Mouse (Mus musculus): ENCODE results near the gene Ptprj. TPM values are rescaled to one million over a fixed set of nuclear protein-coding genes. Genes with fewer than 3 reads are reported as not detected.

Gene Ptprj
- polyA plus RNA-seq, 1 experiment = 8.7 TPM

GRCm38 (mm10) chr2:90611959-90612571 is 31.6 kb upstream of the Ptprj start:
- Histone ChIP-seq H3K4me3 (replicated peaks) (peak overlapping the region; percentile 77), H3K9me3 (no peaks in the 10 kb centered on the region), H3K4me1 (peaks cover 28% of the 10 kb centered on the region), H3K27me3 (replicated peaks) (no peaks in the 10 kb centered on the region), H3K36me3 (replicated peaks; ENCODE audit: low read length) (no peaks in the 10 kb centered on the region)
- TF ChIP-seq FLI1 (IDR thresholded peaks at IDR 0.05; ENCODE audit: low read length) (no peak), GATA1 (IDR thresholded peaks at IDR 0.05; ENCODE audit: borderline replicate concordance, low read length) (no peak)

GRCm38 (mm10) chr2:90601056-90601455 is 20.6 kb upstream of the Ptprj start:
- Histone ChIP-seq H3K36me3 (replicated peaks; ENCODE audit: low read length) (no peaks in the 10 kb centered on the region), H3K9me3 (peaks cover 6% of the 10 kb centered on the region; the same call in 1 of the 2 replicates), H3K4me1 (peaks cover 18% of the 10 kb centered on the region), H3K4me3 (replicated peaks) (no peak overlapping the region), H3K27me3 (replicated peaks) (no peaks in the 10 kb centered on the region)
- TF ChIP-seq GATA1 (IDR thresholded peaks at IDR 0.05; ENCODE audit: borderline replicate concordance, low read length) (no peak), FLI1 (IDR thresholded peaks at IDR 0.05; ENCODE audit: low read length) (no peak)

- Histone ChIP-seq H3K9me3 (peaks cover 13% of the 10 kb centered on the region), H3K27me3 (replicated peaks) (no peaks in the 10 kb centered on the region), H3K4me1 (peaks cover 33% of the 10 kb centered on the region), H3K36me3 (replicated peaks; ENCODE audit: low read length) (peaks cover 8% of the 10 kb centered on the region), H3K4me3 (replicated peaks) (no peak overlapping the region)
- TF ChIP-seq FLI1 (IDR thresholded peaks at IDR 0.05; ENCODE audit: low read length) (no peak), GATA1 (IDR thresholded peaks at IDR 0.05; ENCODE audit: borderline replicate concordance, low read length) (no peak)
Observed at GRCm38 (mm10) chr2:90588141-90588540, 7.7 kb upstream of the Ptprj start.

- peaks cover 55% of the 10 kb centered on the region for H3K4me1 ChIP-seq
- no peak for TF ChIP-seq FLI1 (IDR thresholded peaks at IDR 0.05; ENCODE audit: low read length)
- TF ChIP-seq GATA1 (IDR thresholded peaks at IDR 0.05; ENCODE audit: borderline replicate concordance, low read length) = no peak
- no peak overlapping the region for H3K4me3 ChIP-seq (replicated peaks)
- no peaks in the 10 kb centered on the region for H3K27me3 ChIP-seq (replicated peaks)
- peaks cover 8% of the 10 kb centered on the region for H3K36me3 ChIP-seq (replicated peaks; ENCODE audit: low read length)
- peaks cover 12% of the 10 kb centered on the region for H3K9me3 ChIP-seq
Observed at GRCm38 (mm10) chr2:90584506-90584905, 4.1 kb upstream of the Ptprj start.

GRCm38 (mm10) chr2:90583628-90584131 is 3.2 kb upstream of the Ptprj start:
- TF ChIP-seq FLI1 (IDR thresholded peaks at IDR 0.05; ENCODE audit: low read length) (no peak), GATA1 (IDR thresholded peaks at IDR 0.05; ENCODE audit: borderline replicate concordance, low read length) (no peak)
- Histone ChIP-seq H3K4me3 (replicated peaks) (no peak overlapping the region), H3K36me3 (replicated peaks; ENCODE audit: low read length) (peaks cover 8% of the 10 kb centered on the region), H3K27me3 (replicated peaks) (no peaks in the 10 kb centered on the region), H3K9me3 (peaks cover 12% of the 10 kb centered on the region), H3K4me1 (peaks cover 54% of the 10 kb centered on the region)

GRCm38 (mm10) chr2:90582814-90583213 is 2.4 kb upstream of the Ptprj start:
- H3K9me3 ChIP-seq = peaks cover 12% of the 10 kb centered on the region
- TF ChIP-seq GATA1 (IDR thresholded peaks at IDR 0.05; ENCODE audit: borderline replicate concordance, low read length) = no peak
- no peak for TF ChIP-seq FLI1 (IDR thresholded peaks at IDR 0.05; ENCODE audit: low read length)
- no peaks in the 10 kb centered on the region for H3K27me3 ChIP-seq (replicated peaks)
- peaks cover 8% of the 10 kb centered on the region for H3K36me3 ChIP-seq (replicated peaks; ENCODE audit: low read length)
- H3K4me1 ChIP-seq = peaks cover 50% of the 10 kb centered on the region
- peak overlapping the region; percentile 57 for H3K4me3 ChIP-seq (replicated peaks)

GRCm38 (mm10) chr2:90582311-90582710 is 1.9 kb upstream of the Ptprj start:
- Histone ChIP-seq H3K4me3 (replicated peaks) (no peak overlapping the region), H3K36me3 (replicated peaks; ENCODE audit: low read length) (peaks cover 11% of the 10 kb centered on the region), H3K4me1 (peaks cover 49% of the 10 kb centered on the region), H3K27me3 (replicated peaks) (no peaks in the 10 kb centered on the region), H3K9me3 (peaks cover 12% of the 10 kb centered on the region)
- TF ChIP-seq GATA1 (IDR thresholded peaks at IDR 0.05; ENCODE audit: borderline replicate concordance, low read length) = no peak
- no peak for TF ChIP-seq FLI1 (IDR thresholded peaks at IDR 0.05; ENCODE audit: low read length)

- TF ChIP-seq FLI1 (IDR thresholded peaks at IDR 0.05; ENCODE audit: low read length) (no peak), GATA1 (IDR thresholded peaks at IDR 0.05; ENCODE audit: borderline replicate concordance, low read length) (no peak)
- no peaks in the 10 kb centered on the region for H3K27me3 ChIP-seq (replicated peaks)
Observed at GRCm38 (mm10) chr2:90581796-90582125, 1.3 kb upstream of the Ptprj start.

GRCm38 (mm10) chr2:90581006-90581795 is 754 bp upstream of the Ptprj start:
- peaks cover 6% of the 10 kb centered on the region for H3K9me3 ChIP-seq
- no peaks in the 10 kb centered on the region for H3K27me3 ChIP-seq (replicated peaks)
- peak overlapping the region; percentile 99 for H3K4me3 ChIP-seq (replicated peaks)
- peaks cover 7% of the 10 kb centered on the region for H3K36me3 ChIP-seq (replicated peaks; ENCODE audit: low read length)
- H3K4me1 ChIP-seq = peaks cover 57% of the 10 kb centered on the region
- TF ChIP-seq FLI1 (IDR thresholded peaks at IDR 0.05; ENCODE audit: low read length) (no peak), GATA1 (IDR thresholded peaks at IDR 0.05; ENCODE audit: borderline replicate concordance, low read length) (no peak)

More at GRCm38 (mm10) chr2:90581796-90582125, 1.3 kb upstream of the Ptprj start:
- Histone ChIP-seq H3K4me1 (peaks cover 52% of the 10 kb centered on the region), H3K4me3 (replicated peaks) (peak overlapping the region; percentile 4), H3K36me3 (replicated peaks; ENCODE audit: low read length) (peaks cover 11% of the 10 kb centered on the region), H3K9me3 (peaks cover 11% of the 10 kb centered on the region)

GRCm38 (mm10) chr2:90579728-90580235 is 665 bp downstream of the Ptprj start:
- H3K4me1 ChIP-seq = peaks cover 69% of the 10 kb centered on the region
- H3K9me3 ChIP-seq = no peaks in the 10 kb centered on the region
- peaks cover 6% of the 10 kb centered on the region for H3K36me3 ChIP-seq (replicated peaks; ENCODE audit: low read length)
- no peak for TF ChIP-seq GATA1 (IDR thresholded peaks at IDR 0.05; ENCODE audit: borderline replicate concordance, low read length)
- H3K4me3 ChIP-seq (replicated peaks) = peak overlapping the region; percentile 99
- no peaks in the 10 kb centered on the region for H3K27me3 ChIP-seq (replicated peaks)
